Mouse (Mus musculus) hindbrain, embryonic 16.5 days (tissue): ENCODE measurements at regions not wholly inside any gene's neighbourhood (a gene's known extent, or its start where the extent isn't known, plus 50 kb on each side); places are given as distances from the start of the nearest gene placed in this dataset.

Source experiments
- ATAC-seq: fragments of 200-750 bp; cut with Nextera tagmentation; 2 replicates; pipeline ENCODE4 v1.8.0; 2017; ENCODE audit warnings: moderate TSS enrichment, moderate library complexity
- H3K27ac ChIP-seq: fragments of 300-500 bp; sonication (generic); 2 replicates; pipeline ENCODE4 v1.5.1; 2014; ENCODE audit warnings: low read depth, mild to moderate bottlenecking, control low read depth, low read length, moderate library complexity
- H3K27me3 ChIP-seq: fragments of 300-500 bp; sonication (generic); replicated peaks from 2 replicates; pipeline ENCODE4 v1.6.1; 2014; ENCODE audit warnings: low read length; ENCODE audit not compliant: control insufficient read depth, insufficient read depth
- H3K36me3 ChIP-seq: fragments of 300-500 bp; sonication (generic); 2 replicates; pipeline ENCODE4 v1.6.1; 2014; ENCODE audit warnings: mild to moderate bottlenecking, low read length, moderate library complexity, mixed read lengths; ENCODE audit not compliant: control insufficient read depth, insufficient read depth
- H3K4me1 ChIP-seq: fragments of 300-500 bp; sonication (generic); 2 replicates; pipeline ENCODE4 v1.6.1; 2014; ENCODE audit warnings: low read depth, low read length; ENCODE audit not compliant: control insufficient read depth, insufficient read depth
- H3K4me2 ChIP-seq: fragments of 300-500 bp; sonication (generic); 2 replicates; pipeline ENCODE4 v1.6.1; 2014; ENCODE audit warnings: mild to moderate bottlenecking, low read length, control low read depth, moderate library complexity
- H3K4me3 ChIP-seq: fragments of 300-500 bp; sonication (generic); 2 replicates; pipeline ENCODE4 v1.5.1; 2014; ENCODE audit warnings: mild to moderate bottlenecking, low read length, control low read depth, moderate library complexity
- H3K9ac ChIP-seq: fragments of 300-500 bp; sonication (generic); 2 replicates; pipeline ENCODE4 v1.6.1; 2014; ENCODE audit warnings: low read depth, mild to moderate bottlenecking, control low read depth, low read length, moderate library complexity
- H3K9me3 ChIP-seq: fragments of 300-500 bp; sonication (generic); 2 replicates; pipeline ENCODE4 v1.6.1; 2014; ENCODE audit warnings: mild to moderate bottlenecking, low read length, moderate library complexity; ENCODE audit not compliant: control insufficient read depth
- WGBS: fragments of 180-500 bp; shearing (Covaris S2); extraction: QIAGEN DNeasy Blood & Tissue Kit; methylation state at CpG from one replicate; pipeline ENCODE4 v1.1.7; 2014; 5-methylcytosine and 5-hydroxymethylcytosine counted together

GRCm38 (mm10) chr5:126573766-126574165 lies 667.8 kb upstream of the Tmem132c start:
- Histone ChIP-seq H3K9ac (no peak overlapping the region), H3K4me3 (no peak overlapping the region), H3K27ac (no peak overlapping the region), H3K27me3 (no peaks in the 10 kb centered on the region), H3K4me2 (no peak overlapping the region), H3K36me3 (no peaks in the 10 kb centered on the region), H3K4me1 (no peaks in the 10 kb centered on the region), H3K9me3 (no peaks in the 10 kb centered on the region)
- ATAC-seq = no peak
- 84% methylated on average over 2 of the region's 2 CpGs for WGBS

GRCm38 (mm10) chr5:126597786-126598330 lies 643.8 kb upstream of the Tmem132c start:
- no peak for ATAC-seq
- H3K9ac ChIP-seq = no peak overlapping the region
- no peaks in the 10 kb centered on the region for H3K36me3 ChIP-seq
- no peak overlapping the region for H3K4me3 ChIP-seq
- no peaks in the 10 kb centered on the region for H3K27me3 ChIP-seq
- H3K9me3 ChIP-seq = no peaks in the 10 kb centered on the region
- no peak overlapping the region for H3K4me2 ChIP-seq
- H3K27ac ChIP-seq = no peak overlapping the region
- H3K4me1 ChIP-seq = no peaks in the 10 kb centered on the region
- 51% methylated on average over 12 of the region's 12 CpGs for WGBS

- H3K9me3 ChIP-seq = no peaks in the 10 kb centered on the region
- ATAC-seq = no peak
- H3K4me3 ChIP-seq = no peak overlapping the region
- no peaks in the 10 kb centered on the region for H3K27me3 ChIP-seq
- H3K4me2 ChIP-seq = no peak overlapping the region
- H3K36me3 ChIP-seq = no peaks in the 10 kb centered on the region
- H3K27ac ChIP-seq = no peak overlapping the region
- H3K9ac ChIP-seq = no peak overlapping the region
- H3K4me1 ChIP-seq = no peaks in the 10 kb centered on the region
- 59% methylated on average over 5 of the region's 5 CpGs for WGBS
Measured at GRCm38 (mm10) chr5:126599561-126599960, 642.0 kb upstream of the Tmem132c start.

DNA sequence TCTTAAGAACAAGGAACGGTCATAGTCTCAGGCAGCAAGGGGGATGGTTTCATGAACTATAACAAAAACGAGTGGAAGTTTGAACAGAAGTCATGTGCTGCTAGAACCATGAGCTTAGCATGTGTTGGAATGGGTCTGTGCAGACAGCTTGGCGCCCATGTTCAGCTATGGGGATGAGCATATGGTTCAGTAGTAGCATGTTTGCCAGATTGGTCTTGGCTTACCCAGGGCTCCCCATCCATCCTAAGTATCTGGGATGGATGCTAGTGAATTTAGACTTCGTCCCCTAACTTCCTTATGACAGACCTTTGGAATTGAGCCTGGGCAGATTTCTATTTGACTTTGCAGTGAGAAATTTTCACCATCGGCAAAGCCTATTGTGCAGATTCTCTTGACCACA lies 634.9 kb upstream of the Tmem132c start:
- Histone ChIP-seq H3K4me3 (no peak overlapping the region), H3K9me3 (no peaks in the 10 kb centered on the region), H3K27ac (no peak overlapping the region), H3K4me2 (no peak overlapping the region), H3K36me3 (no peaks in the 10 kb centered on the region), H3K9ac (no peak overlapping the region), H3K4me1 (no peaks in the 10 kb centered on the region), H3K27me3 (no peaks in the 10 kb centered on the region)
- WGBS = 86% methylated on average over 5 of the region's 5 CpGs
- ATAC-seq = no peak

GRCm38 (mm10) chr5:126612571-126612970 lies 629.0 kb upstream of the Tmem132c start:
- Histone ChIP-seq H3K9me3 (no peaks in the 10 kb centered on the region), H3K36me3 (no peaks in the 10 kb centered on the region), H3K4me1 (no peaks in the 10 kb centered on the region), H3K4me2 (no peak overlapping the region), H3K27ac (no peak overlapping the region), H3K9ac (no peak overlapping the region), H3K27me3 (no peaks in the 10 kb centered on the region), H3K4me3 (no peak overlapping the region)
- WGBS = 88% methylated on average over 4 of the region's 4 CpGs
- no peak for ATAC-seq

- H3K9me3 ChIP-seq = no peaks in the 10 kb centered on the region
- no peak overlapping the region for H3K4me3 ChIP-seq
- no peak overlapping the region for H3K27ac ChIP-seq
- H3K27me3 ChIP-seq = no peaks in the 10 kb centered on the region
- 85% methylated on average over 6 of the region's 6 CpGs for WGBS
- no peaks in the 10 kb centered on the region for H3K36me3 ChIP-seq
- no peak for ATAC-seq
- H3K9ac ChIP-seq = no peak overlapping the region
- H3K4me2 ChIP-seq = no peak overlapping the region
- no peaks in the 10 kb centered on the region for H3K4me1 ChIP-seq
Measured at GRCm38 (mm10) chr5:126622551-126622950, 619.1 kb upstream of the Tmem132c start.

- no peak overlapping the region for H3K27ac ChIP-seq
- no peaks in the 10 kb centered on the region for H3K36me3 ChIP-seq
- WGBS = 14% methylated on average over 6 of the region's 6 CpGs
Measured at GRCm38 (mm10) chr5:126623205-126623604, 618.4 kb upstream of the Tmem132c start.

DNA sequence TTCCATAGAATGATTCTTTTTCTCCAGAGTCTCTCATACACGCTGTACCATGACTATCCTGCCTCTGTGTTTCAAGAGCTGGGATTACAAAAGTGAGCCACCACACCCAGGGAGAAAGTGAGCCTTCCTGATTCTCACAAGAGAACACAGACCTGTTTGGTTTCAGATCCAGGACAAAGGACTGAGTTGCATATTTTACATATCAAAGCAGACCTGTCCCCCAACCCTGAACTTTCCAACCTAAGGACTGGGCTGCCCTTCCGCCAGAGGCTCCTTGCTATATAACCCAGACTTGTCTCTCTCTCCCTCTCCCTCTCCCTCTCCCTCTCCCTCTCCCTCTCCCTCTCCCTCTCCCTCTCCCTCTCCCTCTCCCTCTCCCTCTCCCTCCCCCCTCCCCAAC lies 611.8 kb upstream of the Tmem132c start:
- no peak for ATAC-seq
- H3K4me2 ChIP-seq = no peak overlapping the region
- no peaks in the 10 kb centered on the region for H3K36me3 ChIP-seq
- H3K4me1 ChIP-seq = no peaks in the 10 kb centered on the region
- H3K9me3 ChIP-seq = no peaks in the 10 kb centered on the region
- H3K9ac ChIP-seq = no peak overlapping the region
- 27% methylated on average over 2 of the region's 2 CpGs for WGBS
- H3K27me3 ChIP-seq = no peaks in the 10 kb centered on the region
- no peak overlapping the region for H3K4me3 ChIP-seq
- no peak overlapping the region for H3K27ac ChIP-seq

More at GRCm38 (mm10) chr5:126623205-126623604, 618.4 kb upstream of the Tmem132c start:
- Histone ChIP-seq H3K4me1 (no peaks in the 10 kb centered on the region), H3K4me2 (no peak overlapping the region), H3K9ac (no peak overlapping the region), H3K4me3 (no peak overlapping the region), H3K9me3 (no peaks in the 10 kb centered on the region), H3K27me3 (no peaks in the 10 kb centered on the region)
- no peak for ATAC-seq

DNA sequence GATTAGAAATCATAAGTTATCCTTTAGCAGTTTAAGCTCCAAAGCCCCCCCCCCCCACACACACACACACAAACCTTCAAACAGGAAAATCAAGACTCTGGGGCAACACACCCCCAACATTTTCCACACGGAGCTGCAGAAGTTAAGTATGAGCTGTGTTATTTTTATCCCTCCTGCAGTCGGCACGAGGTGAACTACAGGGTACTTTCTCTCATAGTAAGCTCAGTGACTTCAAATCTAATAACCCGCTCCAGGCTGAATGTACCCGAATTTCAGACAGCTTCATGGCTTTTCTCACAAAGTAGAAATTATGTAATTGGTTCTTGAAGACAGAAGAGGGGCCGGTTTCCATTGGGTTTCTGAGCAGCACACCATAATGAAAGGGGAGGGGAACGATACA lies 591.2 kb upstream of the Tmem132c start:
- Histone ChIP-seq H3K36me3 (no peaks in the 10 kb centered on the region), H3K4me1 (no peaks in the 10 kb centered on the region), H3K4me2 (no peak overlapping the region), H3K27ac (no peak overlapping the region), H3K4me3 (no peak overlapping the region), H3K9ac (no peak overlapping the region), H3K9me3 (no peaks in the 10 kb centered on the region), H3K27me3 (no peaks in the 10 kb centered on the region)
- 77% methylated on average over 7 of the region's 7 CpGs for WGBS
- ATAC-seq = no peak

- no peak overlapping the region for H3K9ac ChIP-seq
- no peak overlapping the region for H3K27ac ChIP-seq
- no peaks in the 10 kb centered on the region for H3K27me3 ChIP-seq
- H3K4me1 ChIP-seq = no peaks in the 10 kb centered on the region
- H3K4me2 ChIP-seq = no peak overlapping the region
- no peak overlapping the region for H3K4me3 ChIP-seq
- H3K9me3 ChIP-seq = no peaks in the 10 kb centered on the region
- no peaks in the 10 kb centered on the region for H3K36me3 ChIP-seq
- 21% methylated on average over 3 of the region's 3 CpGs for WGBS
- no peak for ATAC-seq
Measured at GRCm38 (mm10) chr5:126651367-126651766, 590.2 kb upstream of the Tmem132c start.
